Mouse (Mus musculus) left cerebral cortex, postnatal 10 days (tissue): ENCODE measurements around the gene E2f4. TPM values are rescaled to one million over a fixed set of nuclear protein-coding genes. Genes with fewer than 3 reads are reported as not detected.

Experiments
- DNase-seq, 2 experiments: peaks; one replicate each; pipeline ENCODE4 v3.0.0; 2021 to 2022; ENCODE audit warnings: low spot score in 2 of 2, mixed read lengths in 1 of 2; ENCODE audit errors: extremely low spot score in 1 of 2
- intact Hi-C: fragments of 180-260 bp; cut with DNase I; formaldehyde crosslinking; loops from one replicate; pipeline ENCODE4 v1.15.1; 2025
- total RNA-seq, 2 experiments: library from RNA; stranded (reverse); gene quantifications; 2 replicates each; pipeline ENCODE4 v1.2.3; 2021

Gene E2f4
- total RNA-seq, 2 experiments from 2014 or later = 29.6 to 30.2 TPM

DNA sequence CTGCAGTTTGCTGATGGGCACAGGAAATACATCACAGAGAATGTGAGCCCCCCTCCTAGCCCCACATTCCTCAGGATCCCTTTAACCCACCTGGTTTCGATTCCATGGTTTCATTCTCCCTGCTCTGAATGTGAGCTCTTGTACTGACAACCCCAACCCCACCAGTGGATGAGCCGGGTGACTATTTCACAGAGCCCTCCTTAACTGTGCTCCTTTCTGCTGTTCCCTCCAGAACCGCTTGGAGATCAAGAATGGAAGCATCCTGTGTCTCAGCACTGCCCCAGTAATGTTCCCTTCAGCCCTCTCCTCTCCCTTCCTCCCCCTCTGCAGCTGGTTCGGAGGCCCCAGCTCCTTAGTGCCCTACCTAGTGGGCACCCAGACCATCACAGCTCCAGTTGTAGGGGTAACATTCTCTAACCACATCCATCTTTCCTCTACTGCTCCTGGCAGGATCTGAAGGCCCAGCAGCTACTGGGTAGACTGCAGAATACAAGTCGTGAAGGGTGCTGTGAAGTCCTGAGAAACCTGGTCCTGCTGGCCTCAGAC lies 8.8 kb downstream of the E2f4 start:
- peak in 1 of 2 experiments; percentile 20 for DNase-seq
- intact Hi-C loops = no loop called here

DNA sequence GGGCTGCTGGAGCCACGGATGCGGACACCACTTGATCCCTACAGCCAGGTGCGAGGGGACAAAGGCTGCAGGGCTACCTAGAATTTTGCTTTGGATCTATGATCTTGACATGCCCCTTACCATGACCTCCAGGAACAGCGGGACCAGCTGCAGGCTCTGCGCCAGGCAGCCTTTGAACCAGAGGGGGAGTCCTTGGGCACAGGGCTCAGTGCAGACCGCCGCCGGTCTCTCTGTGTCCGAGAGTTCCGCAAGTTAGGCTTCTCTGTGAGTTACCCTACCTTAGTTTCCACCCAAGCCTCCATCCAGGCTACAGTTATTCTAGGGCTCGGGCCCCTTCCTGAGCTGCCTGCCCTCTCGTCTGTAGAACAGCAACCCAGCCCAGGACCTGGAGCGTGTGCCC lies 10.2 kb downstream of the E2f4 start:
- DNase-seq = no peak
- intact Hi-C loops = no loop called here

DNA sequence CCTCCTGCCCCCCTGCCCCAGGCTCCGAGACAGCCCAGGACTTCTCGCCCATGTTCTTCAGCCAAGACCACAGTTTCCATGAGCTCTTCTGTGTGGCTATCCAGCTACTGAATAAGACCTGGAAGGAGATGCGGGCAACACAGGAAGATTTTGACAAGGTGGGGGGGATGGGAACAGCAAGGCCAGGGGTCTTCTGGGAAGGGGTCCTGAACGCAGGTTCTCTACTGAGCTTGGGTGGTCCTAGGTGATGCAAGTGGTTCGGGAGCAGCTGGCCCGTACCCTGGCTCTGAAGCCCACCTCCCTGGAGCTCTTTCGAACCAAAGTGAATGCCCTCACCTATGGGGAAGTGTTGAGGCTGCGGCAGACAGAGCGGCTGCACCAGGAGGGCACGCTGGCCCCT lies 11.0 kb downstream of the E2f4 start:
- no peak for DNase-seq
- intact Hi-C loops = no loop called here

DNA sequence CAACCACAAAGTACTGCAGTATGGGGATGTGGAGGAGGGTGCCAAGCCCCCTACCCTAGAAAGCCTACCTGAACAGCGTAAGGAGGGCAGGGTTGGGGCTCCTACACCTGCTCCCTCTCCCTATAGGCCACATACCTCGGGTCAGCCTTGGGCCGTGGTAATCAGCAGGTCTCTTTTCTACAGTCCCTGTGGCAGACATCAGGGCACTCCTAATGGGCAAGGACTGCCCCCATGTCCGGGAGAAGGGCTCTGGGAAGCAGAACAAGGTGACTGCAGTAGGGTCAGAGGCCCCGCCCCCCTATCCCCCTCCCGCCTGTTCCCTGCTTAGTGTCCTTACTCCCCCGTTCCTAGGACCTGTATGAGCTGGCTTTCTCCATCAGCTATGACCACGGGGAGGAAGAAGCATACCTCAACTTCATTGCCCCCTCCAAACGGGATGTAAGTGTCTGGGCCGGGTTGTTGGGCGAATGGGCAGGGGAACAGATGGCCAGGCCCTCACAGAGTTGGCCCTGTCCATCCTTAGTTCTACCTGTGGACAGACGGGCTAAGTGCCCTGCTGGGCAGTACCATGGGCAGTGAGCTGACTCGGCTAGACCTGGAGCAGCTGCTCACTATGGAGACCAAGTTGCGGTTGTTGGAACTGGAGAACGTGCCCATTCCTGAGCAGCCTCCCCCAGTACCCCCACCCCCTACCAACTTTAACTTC lies 11.8 kb downstream of the E2f4 start:
- intact Hi-C loops = no loop called here
- no peak for DNase-seq

DNA sequence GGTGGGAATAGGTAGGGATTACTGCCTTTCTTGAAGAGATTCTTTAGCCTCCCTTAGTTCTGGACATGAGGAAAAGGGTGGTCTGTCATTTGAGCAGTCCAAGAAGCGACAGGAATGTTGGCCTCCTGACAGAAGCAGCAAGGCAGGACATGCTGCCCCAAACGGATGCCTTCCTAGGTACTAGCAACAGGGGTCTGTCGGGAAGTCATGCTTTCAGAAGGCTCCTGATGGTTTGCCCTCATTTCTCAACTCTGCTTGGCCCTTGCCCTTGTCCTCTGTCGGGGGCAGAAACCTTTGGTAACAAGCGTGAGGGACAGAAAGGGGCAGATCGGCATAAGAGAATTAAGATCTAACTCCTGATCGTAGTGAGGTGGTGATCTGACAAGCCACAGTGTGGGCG lies 12.7 kb downstream of the E2f4 start:
- no peak for DNase-seq
- intact Hi-C loops = no loop called here

DNA sequence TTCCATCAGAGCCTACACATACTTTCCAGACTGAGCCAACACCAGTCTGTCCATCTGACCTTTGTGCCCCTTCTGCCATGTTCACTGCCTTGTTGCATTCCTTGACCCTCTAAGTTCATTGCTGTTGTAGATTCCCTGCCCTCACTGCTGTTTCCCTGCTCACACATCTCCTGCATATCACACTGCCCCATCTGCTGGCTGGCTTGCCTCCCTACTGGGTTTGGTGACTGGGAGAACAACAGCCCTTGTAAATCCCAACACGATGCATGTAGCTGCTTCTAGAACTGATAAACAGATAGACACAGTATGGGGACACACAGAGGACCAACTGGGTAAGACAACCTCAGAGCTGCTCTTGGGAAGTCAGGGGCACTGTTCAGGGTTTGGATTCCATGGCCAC lies 14.3 kb downstream of the E2f4 start:
- intact Hi-C loops = no loop called here
- DNase-seq = no peak

DNA sequence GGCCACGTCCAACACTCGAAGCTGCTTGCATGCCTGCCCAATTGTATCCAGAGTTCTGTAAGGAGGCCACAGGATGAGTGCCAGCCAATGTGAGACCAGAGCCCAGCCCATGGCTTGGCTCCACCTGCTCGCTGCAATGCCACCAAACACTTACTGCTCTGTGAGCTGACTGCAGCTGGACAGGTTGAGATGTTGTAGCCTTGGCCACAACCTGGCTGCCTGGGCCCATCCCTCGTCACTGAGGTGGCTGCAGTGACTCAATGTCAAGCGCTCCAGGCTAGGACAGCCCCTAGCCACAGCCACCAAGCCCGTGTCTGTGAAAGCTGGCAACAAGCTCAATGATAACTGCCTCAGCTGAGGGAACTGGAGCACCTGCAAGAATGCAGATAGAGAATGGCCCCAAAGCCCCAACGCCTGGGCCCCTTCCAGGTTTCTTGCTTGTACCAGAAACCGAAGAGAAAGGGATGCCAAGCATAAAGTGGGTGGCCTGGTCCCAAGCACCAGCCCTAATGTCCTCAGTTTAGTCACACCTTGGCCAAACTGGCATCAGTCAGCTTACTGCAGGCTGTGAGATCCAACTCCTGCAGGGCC lies 15.5 kb downstream of the E2f4 start:
- DNase-seq = no peak
- intact Hi-C loops = no loop called here

DNA sequence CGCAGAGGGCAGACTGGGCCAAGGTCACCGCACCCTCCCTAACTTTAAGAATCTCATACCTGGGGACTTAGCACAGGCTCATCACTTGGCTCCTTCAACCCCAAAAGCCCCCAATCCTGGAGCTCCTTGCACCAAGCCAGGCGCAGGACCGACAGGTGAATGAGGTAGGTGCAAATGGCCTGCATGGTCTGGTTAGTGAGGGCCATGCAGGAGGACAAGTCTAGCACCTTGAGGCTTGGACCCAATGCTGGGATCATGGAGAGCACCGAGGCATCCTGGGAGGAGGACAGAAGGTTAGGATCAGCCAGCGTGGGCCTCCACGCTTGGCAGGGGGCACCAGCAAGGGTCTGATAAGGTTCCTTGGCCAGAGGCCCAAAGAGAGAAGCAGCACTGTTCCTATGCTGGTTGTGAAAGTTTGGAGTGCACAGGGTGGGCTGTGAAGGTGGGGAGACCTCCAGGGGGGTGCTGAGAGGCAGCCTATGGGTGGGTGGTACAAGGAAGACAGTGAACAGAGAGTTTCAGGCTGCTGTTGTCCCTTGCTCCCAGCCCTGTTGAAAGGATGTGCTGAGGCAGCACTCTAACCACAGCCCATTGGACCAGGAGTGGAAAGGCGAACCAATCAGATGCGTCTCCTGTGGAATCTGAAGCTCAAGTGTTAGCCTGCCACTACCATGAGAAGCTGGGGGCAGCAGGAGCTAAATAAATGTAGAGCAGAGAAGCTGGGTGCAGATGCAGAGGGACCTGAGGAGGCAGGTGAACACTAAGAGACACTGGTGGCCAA lies 16.3 kb downstream of the E2f4 start:
- DNase-seq = no peak
- intact Hi-C loops = no loop called here

DNA sequence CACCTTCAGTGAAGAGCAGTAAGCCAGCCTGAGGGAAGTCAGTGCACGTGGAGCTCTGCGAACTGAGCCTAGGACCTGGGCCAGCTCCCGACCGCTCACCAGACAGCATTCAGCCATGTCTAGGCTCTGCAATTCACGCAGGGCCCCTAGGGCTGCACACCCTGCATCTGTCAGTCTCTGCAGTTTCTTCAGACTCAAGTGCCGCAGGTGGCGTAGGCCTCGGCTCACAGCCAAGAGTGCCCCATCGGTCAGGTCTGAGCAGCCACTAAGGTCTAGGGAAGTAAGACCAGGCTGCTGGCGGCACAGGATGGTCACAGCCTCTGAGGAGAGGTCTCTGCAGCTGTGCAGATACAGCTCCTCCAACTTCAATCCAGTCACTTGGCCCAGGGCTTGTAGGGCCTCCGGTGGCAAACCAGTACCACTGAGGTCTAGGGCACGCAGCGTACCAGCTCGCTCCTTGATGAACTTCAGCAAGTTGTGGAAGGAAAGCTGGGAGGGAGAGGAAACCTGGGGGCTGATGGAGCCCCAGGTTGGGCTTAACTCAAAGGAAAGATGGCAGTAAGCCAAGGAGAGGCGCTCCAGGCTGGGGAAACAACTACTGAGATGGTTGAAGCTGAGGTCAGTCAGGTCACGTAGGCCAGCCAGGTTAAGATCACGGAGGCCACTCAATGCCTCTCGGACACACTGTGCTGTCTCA lies 17.8 kb downstream of the E2f4 start:
- no peak for DNase-seq
- intact Hi-C loops = no loop called here

DNA sequence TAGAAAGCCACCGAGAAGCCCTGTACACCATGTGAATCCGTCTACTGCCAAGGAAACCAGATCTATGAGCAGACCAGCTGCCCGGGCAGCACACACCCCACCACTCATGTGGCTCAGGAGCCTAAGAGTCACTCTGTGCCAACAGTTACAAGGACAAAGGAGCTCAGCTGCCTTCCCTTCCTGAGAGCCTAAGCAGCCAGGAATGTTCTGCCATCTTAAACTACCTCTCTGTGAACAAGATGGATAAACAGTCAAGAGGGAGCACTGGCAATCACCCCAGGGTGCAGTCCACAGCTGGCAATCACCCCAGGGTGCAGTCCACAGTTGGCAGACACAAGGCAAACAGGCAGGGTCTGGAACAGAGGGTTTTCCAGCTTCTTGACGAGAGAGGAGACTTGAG lies 20.5 kb downstream of the E2f4 start:
- intact Hi-C loops = no loop called here
- no peak for DNase-seq

DNA sequence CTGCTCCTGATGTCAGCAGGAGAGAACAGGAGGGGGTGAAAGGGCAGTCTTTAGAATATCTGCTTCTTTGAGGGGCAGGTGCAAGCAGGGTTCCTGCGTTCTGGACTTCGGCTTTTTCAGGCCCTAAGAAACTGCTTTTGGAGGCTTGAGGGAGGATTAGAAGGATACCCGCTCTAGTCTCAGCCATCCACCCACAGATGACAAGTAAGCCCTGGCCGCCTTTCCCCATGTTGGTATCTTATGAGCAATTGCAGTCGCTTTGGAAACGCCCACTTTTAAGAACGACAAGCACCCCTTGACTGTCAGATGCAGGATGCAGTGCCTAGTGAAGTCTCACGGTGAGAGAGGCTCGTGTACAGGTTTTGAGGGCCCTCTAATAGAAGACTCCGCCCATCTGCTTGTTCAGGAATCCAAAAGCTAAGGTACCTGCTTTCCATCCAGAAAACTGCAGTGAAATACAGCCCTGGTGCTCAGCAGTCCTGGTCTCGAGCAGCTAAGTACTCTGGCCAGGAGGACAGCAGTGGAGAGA lies 21.3 kb downstream of the E2f4 start:
- DNase-seq = no peak
- intact Hi-C loops = no loop called here

DNA sequence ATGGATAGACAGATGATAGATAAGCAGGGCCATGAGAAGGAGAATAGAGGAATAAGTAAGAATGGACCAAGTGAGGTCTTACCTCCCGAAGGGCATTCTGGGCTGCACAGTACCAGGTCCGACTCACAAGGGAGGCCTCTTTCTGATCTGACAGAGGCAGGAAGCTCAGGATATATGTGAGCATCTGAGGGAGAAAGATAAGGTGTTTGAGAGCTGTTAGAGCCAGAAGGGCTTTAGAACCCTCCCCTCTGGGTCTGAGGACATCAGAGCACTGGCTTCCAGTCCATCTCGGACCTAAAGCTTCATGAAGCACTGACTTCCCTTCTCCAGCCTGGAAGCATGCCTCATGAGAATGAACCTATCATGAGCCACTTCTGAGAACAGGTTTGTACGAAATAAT lies 25.7 kb downstream of the E2f4 start:
- intact Hi-C loops = no loop called here
- no peak for DNase-seq

DNA sequence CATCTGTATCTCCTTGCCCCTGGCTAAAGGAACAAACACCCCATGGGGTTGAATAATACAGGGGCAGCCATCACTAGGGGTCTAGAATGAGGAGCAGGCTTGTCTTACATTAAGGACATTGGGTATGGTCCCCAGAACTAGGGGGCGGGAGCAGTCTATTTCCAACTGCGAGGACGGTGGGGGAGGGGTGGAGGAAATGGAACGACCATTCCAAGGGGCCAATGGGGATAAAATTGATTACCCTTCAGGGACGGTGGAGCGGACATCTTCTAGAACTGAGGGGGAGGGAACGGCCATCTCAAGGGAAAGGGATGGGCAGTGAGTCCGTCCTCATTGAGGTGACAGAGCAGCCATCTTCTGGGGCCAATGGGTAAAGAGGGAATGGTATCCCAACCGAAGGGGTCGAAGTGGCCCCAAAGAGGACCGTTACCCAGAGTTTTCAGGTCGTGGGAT lies 28.2 kb downstream of the E2f4 start:
- intact Hi-C loops = no loop called here

DNA sequence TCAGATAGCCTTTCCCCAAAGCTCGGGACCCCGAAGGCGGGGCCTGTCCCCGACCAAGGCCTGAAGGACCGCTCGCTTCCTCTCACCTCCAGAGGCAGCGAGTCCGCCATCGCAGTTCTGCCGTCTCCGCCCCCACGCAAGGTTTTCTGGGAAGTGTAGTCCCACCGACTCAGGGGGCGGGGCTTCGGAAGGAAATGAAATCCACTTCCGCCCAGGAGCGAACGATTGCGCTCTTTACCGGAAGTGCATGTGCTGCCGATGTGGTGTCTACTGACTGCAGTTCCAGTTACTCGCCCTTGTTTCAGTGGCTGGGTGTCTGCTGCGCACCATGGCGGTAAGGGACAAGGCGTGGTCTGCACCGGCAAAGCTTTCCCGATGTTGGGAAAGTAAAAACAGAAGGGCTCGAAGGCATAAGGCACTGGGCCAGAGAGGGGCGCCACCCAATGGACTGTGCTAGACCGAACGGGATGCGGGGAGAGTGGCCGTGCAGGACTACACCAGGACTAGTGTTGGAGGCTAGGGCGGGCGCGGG lies 28.7 kb downstream of the E2f4 start, which contains the start of the genes Lrrc29 and Tmem208:
Gene Lrrc29, minus strand, starts transcription at position 138 of the 532 bp plus-strand sequence.
Gene Tmem208, plus strand, starts transcription at position 214 of the 532 bp plus-strand sequence.
- intact Hi-C loops = no loop called here

More for the DNA sequence above, 28.2 kb downstream of the E2f4 start:
- peak in 1 of 2 experiments; percentile 62 for DNase-seq

DNA sequence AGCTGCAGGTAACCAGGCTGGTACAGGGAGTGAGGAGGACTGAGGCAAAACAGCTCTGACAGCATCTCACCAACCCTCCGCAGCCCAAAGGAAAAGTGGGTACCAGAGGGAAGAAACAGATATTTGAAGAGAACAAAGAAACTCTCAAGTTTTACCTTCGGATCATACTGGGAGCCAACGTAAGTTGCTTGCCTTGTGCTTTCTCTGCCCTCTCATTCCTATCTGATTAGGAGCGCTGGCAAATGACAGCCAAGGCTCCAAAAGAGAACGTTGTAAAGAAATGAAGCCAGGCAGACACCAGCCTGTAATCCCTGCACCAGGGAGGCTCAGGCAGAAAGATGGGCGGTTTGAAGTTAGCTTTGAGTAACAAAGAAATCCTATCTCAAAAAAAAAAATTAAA lies 29.5 kb downstream of the E2f4 start:
- intact Hi-C loops = no loop called here

More for the DNA sequence above, 28.7 kb downstream of the E2f4 start, which contains the start of the genes Lrrc29 and Tmem208:
- peak; percentile 96 to 99 for DNase-seq

DNA sequence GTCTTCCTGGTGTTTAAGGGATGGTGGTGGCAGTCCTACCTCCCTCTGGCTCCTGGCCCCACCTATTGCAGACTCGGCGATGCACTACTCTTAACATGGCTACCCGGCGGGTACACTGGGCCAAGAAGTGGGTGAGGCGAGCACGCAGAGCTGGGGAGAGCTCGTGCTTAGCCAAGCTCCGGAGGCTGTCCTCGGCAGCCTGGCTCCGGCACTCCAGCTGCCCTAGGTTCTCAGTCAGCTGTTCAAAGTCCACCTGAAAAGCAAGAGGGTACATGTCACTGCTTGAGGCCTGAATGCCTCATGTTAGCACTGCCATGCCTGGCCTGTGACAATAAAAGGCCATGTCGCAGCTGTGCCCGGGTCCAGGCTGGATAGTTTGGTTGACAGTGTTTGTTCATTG lies 32.9 kb downstream of the E2f4 start:
- no peak for DNase-seq

More for the DNA sequence above, 29.5 kb downstream of the E2f4 start:
- no peak for DNase-seq

DNA sequence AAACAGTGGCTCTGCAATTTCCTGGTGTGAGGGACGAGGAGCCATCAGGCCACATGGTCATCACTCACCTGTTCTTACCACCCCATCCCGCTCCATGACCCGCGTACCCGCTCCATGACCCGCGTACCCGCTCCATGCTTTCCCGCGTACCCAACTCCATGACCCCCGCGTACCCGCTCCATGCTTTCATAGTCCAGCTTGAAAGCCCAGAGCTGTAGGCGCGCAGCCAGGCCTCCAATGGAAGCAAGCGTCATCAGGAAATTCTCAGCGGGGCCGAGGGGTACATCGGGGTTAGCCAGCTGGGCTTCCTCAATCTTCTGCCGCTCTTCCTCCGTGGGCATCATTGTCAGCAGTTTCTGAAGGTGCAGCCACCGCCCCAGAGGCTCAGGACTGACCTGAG lies 34.0 kb downstream of the E2f4 start:
- intact Hi-C loops = no loop called here
- no peak for DNase-seq

More for the DNA sequence above, 32.9 kb downstream of the E2f4 start:
- intact Hi-C loops = no loop called here

DNA sequence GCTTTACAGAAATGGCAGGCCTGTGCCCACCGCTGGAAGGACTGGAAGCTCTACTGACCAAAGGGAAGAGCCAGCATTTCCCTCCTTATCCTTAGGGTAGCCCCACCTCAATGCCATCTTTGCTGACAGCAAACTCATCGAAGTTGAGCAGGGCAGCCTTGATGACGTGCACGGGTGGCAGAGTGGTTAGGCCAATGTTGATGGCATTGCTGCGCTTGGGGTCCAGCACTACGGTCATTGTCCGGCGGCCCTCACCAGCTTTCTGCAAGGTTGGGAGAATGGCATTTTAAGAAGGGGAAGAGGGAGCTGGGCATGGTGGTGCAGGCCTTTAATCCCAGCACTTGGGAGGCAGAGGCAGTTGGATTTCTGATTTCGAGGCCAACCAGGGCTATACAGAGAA lies 34.5 kb downstream of the E2f4 start:
- intact Hi-C loops = no loop called here

More for the DNA sequence above, 34.5 kb downstream of the E2f4 start:
- no peak for DNase-seq
